Mouse (Mus musculus): ENCODE data around the gene Gnat3.

- no peak for TF ChIP-seq CTCF (IDR thresholded peaks at IDR 0.05; ENCODE audit: borderline replicate concordance, insufficient read depth, low read length)
- no peak for TF ChIP-seq POLR2A (IDR thresholded peaks at IDR 0.05; ENCODE audit: low read depth, low read length)
These were observed at the start of gene Gnat3 for GRCm38 (mm10) chr5:17962249-17962648.
